Mouse (Mus musculus): ENCODE measurements around the gene Atl2. TPM values are rescaled to one million over a fixed set of nuclear protein-coding genes. Genes with fewer than 3 reads are reported as not detected.

Gene Atl2
- total RNA-seq, 2 experiments from 2014 or later: 16.7 to 21.6 TPM

- ATAC-seq (replicated peaks; ENCODE audit: low FRiP score, poor library complexity, severe bottlenecking): no peak
Observed at GRCm38 (mm10) chr17:79826482-79827034, 69.4 kb downstream of the Atl2 start.

- ATAC-seq (replicated peaks; ENCODE audit: low FRiP score, poor library complexity, severe bottlenecking): no peak
Observed at GRCm38 (mm10) chr17:79825241-79826030, 70.5 kb downstream of the Atl2 start.

- ATAC-seq (replicated peaks; ENCODE audit: low FRiP score, poor library complexity, severe bottlenecking): no peak
Observed at GRCm38 (mm10) chr17:79824406-79824805, 71.5 kb downstream of the Atl2 start.

GRCm38 (mm10) chr17:79818884-79819283, 77.0 kb downstream of the Atl2 start:
- no peak for ATAC-seq (replicated peaks; ENCODE audit: low FRiP score, poor library complexity, severe bottlenecking)

- ATAC-seq (replicated peaks; ENCODE audit: low FRiP score, poor library complexity, severe bottlenecking): no peak
Observed at GRCm38 (mm10) chr17:79817995-79818394, 77.9 kb downstream of the Atl2 start.

GRCm38 (mm10) chr17:79817551-79817950, 78.4 kb downstream of the Atl2 start:
- ATAC-seq (replicated peaks; ENCODE audit: low FRiP score, poor library complexity, severe bottlenecking): no peak

GRCm38 (mm10) chr17:79816896-79817295, 79.0 kb downstream of the Atl2 start:
- ATAC-seq (replicated peaks; ENCODE audit: low FRiP score, poor library complexity, severe bottlenecking): no peak

- ATAC-seq (replicated peaks; ENCODE audit: low FRiP score, poor library complexity, severe bottlenecking): no peak
Observed at GRCm38 (mm10) chr17:79810421-79810820, 85.5 kb downstream of the Atl2 start.

GRCm38 (mm10) chr17:79809491-79810316, 86.2 kb downstream of the Atl2 start:
- no peak for ATAC-seq (replicated peaks; ENCODE audit: low FRiP score, poor library complexity, severe bottlenecking)

GRCm38 (mm10) chr17:79807237-79807930, 88.5 kb downstream of the Atl2 start:
- no peak for ATAC-seq (replicated peaks; ENCODE audit: low FRiP score, poor library complexity, severe bottlenecking)

GRCm38 (mm10) chr17:79804747-79805146, 91.2 kb downstream of the Atl2 start:
- ATAC-seq (replicated peaks; ENCODE audit: low FRiP score, poor library complexity, severe bottlenecking): no peak

GRCm38 (mm10) chr17:79802056-79802455, 93.9 kb downstream of the Atl2 start:
- no peak for ATAC-seq (replicated peaks; ENCODE audit: low FRiP score, poor library complexity, severe bottlenecking)

GRCm38 (mm10) chr17:79798831-79799230, 97.1 kb downstream of the Atl2 start:
- no peak for ATAC-seq (replicated peaks; ENCODE audit: low FRiP score, poor library complexity, severe bottlenecking)

Other genes starting within 250 kb of the Atl2 start
- 0.63 TPM in 1 of 2 replicates, not detected in the other for gene Cyp1b1, start 181.1 kb downstream of the Atl2 start, total RNA-seq (2015; ENCODE audit: low replicate concordance)
- 0.28 and 0.43 TPM in 2 replicates for gene Cyp1b1, start 181.1 kb downstream of the Atl2 start, total RNA-seq (2017; ENCODE audit: low replicate concordance)
- 32.6 and 37.1 TPM in 2 replicates for gene Hnrnpll, start 166.2 kb upstream of the Atl2 start, total RNA-seq (2015; ENCODE audit: low replicate concordance)
- 24.6 and 31.1 TPM in 2 replicates for gene Hnrnpll, start 166.2 kb upstream of the Atl2 start, total RNA-seq (2017; ENCODE audit: low replicate concordance)
- gene Galm, start 231.3 kb upstream of the Atl2 start, total RNA-seq (2015; ENCODE audit: low replicate concordance): 2.1 and 7.5 TPM in 2 replicates
- 0.84 and 1.7 TPM in 2 replicates for gene Galm, start 231.3 kb upstream of the Atl2 start, total RNA-seq (2017; ENCODE audit: low replicate concordance)

Data from erythroblast, adult 5-6 weeks (primary cell).